Comparison of ENCODE assay signal across 8 mouse cellular contexts in the genomic region with DNA sequence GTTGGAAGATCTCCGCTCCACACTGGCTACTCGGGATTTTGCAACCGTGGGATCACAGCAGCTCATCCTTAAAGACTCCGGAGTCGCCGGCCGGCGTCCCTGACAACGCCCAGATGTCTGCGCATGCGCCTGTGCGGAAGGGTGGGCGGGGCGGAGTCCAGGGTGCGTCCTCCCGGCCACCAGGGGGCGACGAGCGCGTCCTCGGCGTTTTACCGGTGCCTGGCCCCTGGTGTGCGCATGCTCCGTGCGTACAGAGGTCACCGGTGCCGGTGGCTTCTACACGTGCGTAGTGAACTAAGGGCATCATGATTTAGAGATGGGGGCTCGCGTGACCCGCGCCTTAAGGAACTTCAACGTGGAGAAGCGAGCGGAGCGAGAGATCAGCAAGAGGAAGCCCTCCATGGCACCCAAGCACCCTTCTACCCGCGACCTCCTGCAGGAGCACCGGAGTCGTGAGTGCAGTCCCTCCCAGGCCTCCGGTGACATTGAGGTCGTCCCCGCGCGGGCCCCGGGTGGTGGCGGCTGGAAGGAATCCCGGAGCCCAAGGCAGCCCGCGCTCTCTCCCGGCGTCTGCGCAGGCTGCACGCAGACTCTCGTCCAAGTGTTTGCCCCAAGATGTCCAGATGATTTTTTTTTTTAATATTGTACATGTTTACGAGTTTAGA. TPM values are rescaled to one million over a fixed set of nuclear protein-coding genes. Genes with fewer than 3 reads are reported as not detected.
DNase-seq lines count a peak whose midpoint lies in the region; ATAC-seq lines count a peak whose summit lies in the region.

Gene Ndufaf4, plus strand, starts transcription at position 233 of the 665 bp plus-strand sequence.

- peaks cover 13% of the 10 kb centered on the region; the same call in 1 of the 2 replicates for H3K36me3 ChIP-seq in forebrain, embryonic 14.5 days (ENCODE audit: control insufficient read depth, insufficient read depth, low read length)
- peaks cover 20% of the 10 kb centered on the region; the same call in 1 of the 2 replicates for H3K36me3 ChIP-seq in neural tube, embryonic 15.5 days

- H3K4me2 ChIP-seq in forebrain, embryonic 14.5 days (ENCODE audit: low read length) = peak within 1 kb of the TSS; percentile 67
- H3K4me2 ChIP-seq in neural tube, embryonic 15.5 days = peak within 1 kb of the TSS; percentile 80

- H3K9me3 ChIP-seq in forebrain, embryonic 14.5 days (replicated peaks; ENCODE audit: control insufficient read depth, low read length) = no peaks in the 10 kb centered on the region
- H3K9me3 ChIP-seq in neural tube, embryonic 15.5 days (replicated peaks) = no peaks in the 10 kb centered on the region

- WGBS in forebrain, embryonic 14.5 days = under 1% methylated on average over 58 of the region's 58 CpGs
- WGBS in neural tube, embryonic 15.5 days = under 1% methylated on average over 58 of the region's 58 CpGs

- peak within 1 kb of the TSS; percentile 82 for H3K9ac ChIP-seq in forebrain, embryonic 14.5 days (ENCODE audit: low read length)
- H3K9ac ChIP-seq in neural tube, embryonic 15.5 days (replicated peaks) = peak within 1 kb of the TSS; percentile 81

- ATAC-seq in forebrain, embryonic 14.5 days = peak; percentile 98
- peak; percentile 98 for ATAC-seq in neural tube, embryonic 15.5 days (ENCODE audit: low FRiP score)

- H3K4me1 ChIP-seq in forebrain, embryonic 14.5 days (ENCODE audit: control insufficient read depth, insufficient read depth, low read length) = peaks cover 6% of the 10 kb centered on the region; the same call in 1 of the 2 replicates
- peaks cover 12% of the 10 kb centered on the region for H3K4me1 ChIP-seq in neural tube, embryonic 15.5 days

- DNase-seq in ES-CJ7 (ENCODE audit: low read depth, low spot score) = peak; percentile 95
- DNase-seq in cerebellum, adult 11 months = peak; percentile 98
- DNase-seq in forebrain, embryonic 14.5 days (ENCODE audit: low spot score) = peak; percentile 95
- DNase-seq in heart, postnatal 14 days = peak; percentile 100
- peak; percentile 97 for DNase-seq in layer of hippocampus, adult 11-12 months (ENCODE audit: low spot score)
- DNase-seq in lung, adult 18-20 months = peak; percentile 93 to 95
- DNase-seq in testis, postnatal 14 days (ENCODE audit: low spot score) = peak; percentile 95

- peak within 1 kb of the TSS; percentile 83 for H3K4me3 ChIP-seq in forebrain, embryonic 14.5 days (ENCODE audit: low read depth, low read length)
- H3K4me3 ChIP-seq in neural tube, embryonic 15.5 days (replicated peaks) = peak within 1 kb of the TSS; percentile 89

- H3K27me3 ChIP-seq in forebrain, embryonic 14.5 days (replicated peaks; ENCODE audit: control insufficient read depth, insufficient read depth, low read length) = no peaks in the 10 kb centered on the region
- no peaks in the 10 kb centered on the region for H3K27me3 ChIP-seq in neural tube, embryonic 15.5 days (replicated peaks)

- intact Hi-C loops in heart, postnatal 14 days (cut with DNase I) = loop anchor here (1.0 to 10.0 kb wide), 4 partner anchors 69 to 403 kb away; partner anchors contain the start of genes Gpr63, Mms22l and Ufl1

- H3K27ac ChIP-seq in forebrain, embryonic 14.5 days (ENCODE audit: low read depth, low read length) = no peak within 1 kb of the TSS
- peak within 1 kb of the TSS; percentile 72 for H3K27ac ChIP-seq in neural tube, embryonic 15.5 days (replicated peaks)

RNA-seq across cellular contexts. Expression of gene Ndufaf4, which starts in this region (rescaled TPM):
- 62.9 and 69.9 TPM in 2 replicates for polyA plus RNA-seq in forebrain, embryonic 14.5 days (2014; fragmentation: Nextera tagmentation; extraction: Ambion mirVana)
- 10 to 100 TPM; 63.7 to 64.0 TPM for total RNA-seq in heart, postnatal 14 days (2021)
- polyA plus RNA-seq in neural tube, embryonic 15.5 days (2015; fragmentation: Nextera tagmentation; extraction: Ambion mirVana) = 65.7 and 69.7 TPM in 2 replicates
